Mouse (Mus musculus) bone marrow, adult 2 months (tissue): ENCODE measurements around the gene Slc10a6. TPM values are rescaled to one million over a fixed set of nuclear protein-coding genes. Genes with fewer than 3 reads are reported as not detected.

ENCODE experiments used
- H3K27ac ChIP-seq: fragments of 200-500 bp; 2 replicates; pipeline ENCODE4 v1.5.1; 2012; ENCODE audit warnings: low read depth, mild to moderate bottlenecking, control low read depth, inconsistent platforms, low read length; ENCODE audit not compliant: control insufficient read depth, poor library complexity, insufficient read depth
- H3K4me1 ChIP-seq: fragments of 200-500 bp; 2 replicates; pipeline ENCODE4 v1.6.1; 2011; ENCODE audit warnings: low read length; ENCODE audit not compliant: control insufficient read depth, insufficient read depth
- H3K4me3 ChIP-seq: fragments of 200-500 bp; replicated peaks from 2 replicates; pipeline ENCODE3; 2011; ENCODE audit warnings: mild to moderate bottlenecking, low read depth, low read length, control low read depth; ENCODE audit not compliant: control insufficient read depth
- CTCF ChIP-seq: fragments of 200-500 bp; IDR thresholded peaks from 2 replicates; pipeline ENCODE4 v1.5.1; 2011; ENCODE audit warnings: low read length, control low read depth; ENCODE audit not compliant: control insufficient read depth, insufficient read depth
- POLR2A ChIP-seq: fragments of 200-500 bp; IDR thresholded peaks from 2 replicates; pipeline ENCODE4 v1.6.1; 2011; ENCODE audit warnings: low read depth, mild to moderate bottlenecking, control low read depth, low read length, borderline replicate concordance; ENCODE audit not compliant: control insufficient read depth
- WGBS: fragments of 180-500 bp; shearing (Covaris S2); methylation state at CpG from one replicate; pipeline ENCODE4 v1.1.7; 2018; 5-methylcytosine and 5-hydroxymethylcytosine counted together
- polyA plus RNA-seq: library from polyadenylated mRNA; stranded (reverse); fragments of >200 nt; gene quantifications from 2 replicates; pipeline ENCODE4 v1.2.4, GENCODE M21; 2011; ENCODE audit warnings: low replicate concordance; ENCODE audit not compliant: missing spikeins, insufficient read depth, insufficient read length

Slc10a6 gene
- polyA plus RNA-seq, 1 experiment = not detected

DNA sequence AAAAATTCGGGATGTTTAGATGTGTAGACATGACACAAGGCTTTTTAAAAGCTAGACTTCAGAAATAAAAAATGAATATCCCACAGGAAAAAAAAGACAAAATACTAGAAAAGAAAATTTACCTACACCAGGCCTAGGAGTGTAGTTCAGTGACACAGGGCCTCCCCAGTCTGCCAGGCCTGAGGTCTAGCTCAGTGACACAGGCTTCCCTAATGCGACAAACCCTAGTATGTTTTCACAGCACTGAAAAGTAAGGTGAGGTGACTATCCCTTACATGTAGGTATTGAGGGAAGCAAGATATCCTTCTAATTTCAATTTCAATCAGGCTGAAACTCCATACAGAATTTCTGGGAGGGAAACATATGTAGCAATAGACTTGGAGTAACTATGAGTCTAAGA lies 8.0 kb upstream of the Slc10a6 start:
- no peak for TF ChIP-seq CTCF
- TF ChIP-seq POLR2A = no peak
- no peak overlapping the region for H3K27ac ChIP-seq
- H3K4me1 ChIP-seq = no peaks in the 10 kb centered on the region
- WGBS = 79% methylated on average over 2 of the region's 2 CpGs
- H3K4me3 ChIP-seq = no peak overlapping the region

DNA sequence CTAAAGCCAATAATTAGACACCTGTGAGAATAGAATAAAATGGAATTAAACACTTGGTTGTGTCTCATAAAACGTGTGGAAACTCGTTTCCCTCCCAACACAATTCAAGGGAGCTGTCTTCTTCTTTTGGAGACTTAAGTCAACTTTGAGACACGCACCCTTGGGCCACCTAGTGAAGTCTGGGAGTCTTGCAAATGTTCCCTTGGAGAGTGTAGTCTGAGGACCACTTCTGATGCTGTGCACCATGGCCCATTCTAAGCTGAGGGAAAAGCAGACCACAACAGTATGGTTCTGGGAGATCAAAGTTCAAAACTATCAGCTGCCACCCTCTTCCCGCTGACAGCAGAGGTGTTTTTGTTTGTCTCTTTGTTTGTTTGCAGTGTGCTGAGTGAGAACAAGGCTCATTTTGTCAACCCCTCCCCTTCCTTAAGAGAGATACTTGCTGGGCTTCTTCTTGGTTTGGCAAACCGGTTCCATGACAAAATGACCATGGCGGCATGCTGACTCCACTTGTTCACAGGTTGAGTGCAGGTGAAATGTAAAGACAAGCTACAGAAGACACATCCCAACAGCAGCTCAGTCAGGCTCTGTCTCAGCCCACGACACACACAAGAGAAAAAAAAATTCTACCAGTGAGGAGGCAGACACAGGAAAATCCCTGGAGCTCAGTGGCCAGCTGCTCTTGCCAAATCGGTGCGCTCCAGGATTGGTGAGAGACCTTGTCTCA lies 814 bp upstream of the Slc10a6 start:
- no peak overlapping the region for H3K27ac ChIP-seq

DNA sequence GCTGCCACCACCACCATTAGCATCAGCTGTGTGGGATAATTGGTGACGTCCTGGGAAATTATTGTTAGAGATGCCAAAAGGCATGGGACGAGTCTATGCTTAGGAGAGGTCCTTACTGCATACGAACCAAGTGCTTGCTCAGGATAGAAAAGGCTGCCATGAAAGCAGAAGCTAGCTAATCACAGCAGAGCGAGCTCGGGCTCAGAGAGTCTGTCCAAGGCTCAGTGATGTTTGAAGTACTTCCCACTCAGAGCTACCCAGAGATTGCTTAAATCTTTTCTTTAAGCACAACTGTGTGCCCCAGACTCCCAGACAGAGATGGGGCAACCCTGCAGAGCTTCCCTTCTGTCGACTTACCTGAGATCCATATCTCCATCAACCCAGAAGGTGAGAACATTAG lies 704 bp downstream of the Slc10a6 start:
- TF ChIP-seq CTCF = no peak
- TF ChIP-seq POLR2A = no peak
- 73% methylated on average over 6 of the region's 6 CpGs for WGBS
- H3K27ac ChIP-seq = no peak overlapping the region
- no peaks in the 10 kb centered on the region for H3K4me1 ChIP-seq
- H3K4me3 ChIP-seq = no peak overlapping the region

More for the DNA sequence above, 814 bp upstream of the Slc10a6 start:
- no peak for TF ChIP-seq POLR2A
- no peak for TF ChIP-seq CTCF
- no peaks in the 10 kb centered on the region for H3K4me1 ChIP-seq
- H3K4me3 ChIP-seq = no peak overlapping the region
- WGBS = 71% methylated on average over 9 of the region's 9 CpGs

DNA sequence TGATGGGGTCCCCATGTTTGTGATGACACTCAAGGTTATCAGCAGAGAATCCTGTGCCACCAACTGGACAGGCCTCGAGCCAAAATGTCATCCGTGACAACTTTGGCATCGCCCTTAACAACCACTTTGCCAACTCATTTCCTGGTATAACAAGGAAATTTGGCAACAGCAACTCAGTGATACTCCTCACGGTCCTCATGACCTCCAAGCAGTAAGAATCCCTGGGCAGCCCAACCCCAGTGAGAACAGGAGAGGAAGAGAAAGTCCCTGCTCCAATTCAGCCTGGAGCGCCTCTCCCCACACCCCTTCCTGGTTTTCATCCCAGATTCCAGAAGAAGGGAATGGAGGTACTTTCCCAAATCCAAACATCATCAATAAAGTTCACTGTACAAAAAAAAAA lies 4.4 kb downstream of the Slc10a6 start:
- H3K4me1 ChIP-seq = no peaks in the 10 kb centered on the region
- TF ChIP-seq POLR2A (no peak), CTCF (no peak)
- 64% methylated on average over 5 of the region's 5 CpGs for WGBS
- H3K4me3 ChIP-seq = no peak overlapping the region
- H3K27ac ChIP-seq = no peak overlapping the region

DNA sequence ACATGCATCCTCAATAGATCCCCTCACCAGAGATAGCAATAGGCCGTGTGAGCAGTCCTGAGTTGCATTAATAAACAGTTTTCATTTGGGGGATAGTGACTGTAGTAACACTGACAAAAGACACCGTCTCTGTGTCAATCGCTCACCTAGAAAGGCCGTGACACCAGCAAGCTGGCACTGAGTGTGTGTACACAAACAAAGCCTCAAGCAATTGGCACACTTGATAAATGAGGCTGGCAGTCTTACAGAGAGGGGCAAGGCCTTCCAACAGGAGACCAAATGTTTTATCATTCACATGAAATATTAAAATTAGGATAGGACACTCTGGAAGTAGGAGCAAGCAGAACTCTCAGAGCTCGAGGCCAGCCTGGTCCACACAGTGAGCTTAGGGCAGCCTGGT lies 6.9 kb downstream of the Slc10a6 start:
- no peak for TF ChIP-seq CTCF
- no peak for TF ChIP-seq POLR2A
- WGBS = 81% methylated on average over 5 of the region's 5 CpGs
- H3K27ac ChIP-seq = no peak overlapping the region

DNA sequence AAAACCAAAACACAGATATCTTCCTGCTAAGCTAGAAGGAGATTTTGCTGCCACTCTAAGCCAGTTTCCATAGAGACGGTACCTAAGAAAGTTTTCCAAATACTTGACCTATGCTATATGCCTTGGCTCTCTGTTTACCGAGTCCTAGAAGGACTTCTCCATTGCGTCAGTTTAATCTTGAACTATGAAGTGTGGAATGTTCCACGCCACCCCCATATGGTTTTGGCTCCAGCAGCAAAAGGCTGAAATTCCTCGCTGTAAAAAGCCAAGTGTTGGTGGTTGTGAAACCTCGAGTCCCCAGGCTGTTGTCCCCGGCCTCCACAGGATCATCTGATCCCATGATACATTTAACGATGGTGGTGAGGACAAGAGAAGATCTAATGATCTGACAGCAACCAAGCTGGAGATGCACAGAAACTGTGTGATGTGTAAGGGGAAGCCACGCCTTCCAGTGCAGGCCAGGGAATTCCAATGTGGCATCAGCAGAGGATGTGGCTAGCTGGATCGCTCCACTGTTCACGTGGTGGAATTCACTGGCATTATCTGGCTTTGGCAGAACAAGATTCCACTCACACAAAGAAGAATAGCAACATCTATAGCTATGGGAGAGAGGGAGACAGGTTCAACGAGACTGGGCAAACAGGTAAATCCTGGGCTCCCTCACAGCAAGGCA lies 8.8 kb downstream of the Slc10a6 start:
- no peaks in the 10 kb centered on the region; the same call in 1 of the 2 replicates for H3K4me1 ChIP-seq
- TF ChIP-seq POLR2A = no peak
- no peak for TF ChIP-seq CTCF
- WGBS = 75% methylated on average over 12 of the region's 12 CpGs
- no peak overlapping the region for H3K4me3 ChIP-seq
- no peak overlapping the region for H3K27ac ChIP-seq

More for the DNA sequence above, 6.9 kb downstream of the Slc10a6 start:
- H3K4me3 ChIP-seq = no peak overlapping the region
- H3K4me1 ChIP-seq = no peaks in the 10 kb centered on the region; the same call in 1 of the 2 replicates

DNA sequence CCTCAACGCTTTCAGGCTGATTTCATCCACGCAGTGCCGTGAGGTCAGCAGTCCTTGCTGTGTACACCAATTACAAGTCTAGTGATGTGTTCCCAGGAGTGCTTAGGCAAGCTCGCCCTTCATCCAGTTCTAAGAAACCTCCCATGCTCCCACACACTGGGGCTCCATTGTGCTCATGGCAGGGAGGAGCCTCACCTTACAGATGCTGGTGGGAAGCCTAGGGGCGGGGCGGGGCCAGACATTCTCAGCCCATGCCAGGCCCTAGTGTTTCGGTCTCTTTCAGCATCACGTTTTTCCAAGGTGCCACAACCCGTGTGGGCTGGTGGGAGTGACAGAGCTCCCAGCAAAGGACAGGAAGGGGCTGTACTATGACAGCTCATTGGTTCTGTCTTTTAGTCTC lies 12.0 kb downstream of the Slc10a6 start:
- WGBS = 81% methylated on average over 9 of the region's 9 CpGs
- no peak for TF ChIP-seq POLR2A
- TF ChIP-seq CTCF = no peak
- Histone ChIP-seq H3K4me3 (no peak overlapping the region), H3K27ac (no peak overlapping the region), H3K4me1 (no peaks in the 10 kb centered on the region; the same call in 1 of the 2 replicates)

DNA sequence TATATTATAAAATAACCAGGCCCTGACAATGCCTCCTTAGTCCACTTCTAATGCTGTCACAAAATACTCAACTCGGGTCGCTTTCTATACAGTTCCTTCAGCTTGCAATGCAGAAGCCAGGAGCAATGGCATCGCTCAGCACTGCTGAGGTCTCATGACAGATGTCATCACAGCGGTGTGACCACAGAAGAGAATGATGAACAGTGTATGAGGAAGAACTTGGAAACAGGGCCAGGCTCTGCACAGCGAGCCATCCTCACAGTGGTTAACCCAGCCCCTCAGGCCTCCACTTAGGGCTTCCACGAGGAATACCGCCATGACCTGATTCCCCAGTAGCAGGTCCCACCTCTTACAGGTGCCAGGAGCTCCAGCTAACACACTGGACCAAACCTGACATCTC lies 14.8 kb downstream of the Slc10a6 start:
- H3K4me3 ChIP-seq = no peak overlapping the region
- no peak for TF ChIP-seq CTCF
- TF ChIP-seq POLR2A = no peak
- no peak overlapping the region for H3K27ac ChIP-seq
- WGBS = 58% methylated on average over 7 of the region's 7 CpGs
- H3K4me1 ChIP-seq = no peaks in the 10 kb centered on the region; the same call in 1 of the 2 replicates
